Mouse (Mus musculus) CD4-positive, CD25-positive, alpha-beta regulatory T cell, adult 2 months (primary cell): ENCODE data around the gene Coq2.

ENCODE experiments used
- DNase-seq: peaks from one replicate; pipeline ENCODE4 v3.0.0-alpha.2; 2012; ENCODE audit warnings: low read depth, low spot score

The Coq2 gene

DNA sequence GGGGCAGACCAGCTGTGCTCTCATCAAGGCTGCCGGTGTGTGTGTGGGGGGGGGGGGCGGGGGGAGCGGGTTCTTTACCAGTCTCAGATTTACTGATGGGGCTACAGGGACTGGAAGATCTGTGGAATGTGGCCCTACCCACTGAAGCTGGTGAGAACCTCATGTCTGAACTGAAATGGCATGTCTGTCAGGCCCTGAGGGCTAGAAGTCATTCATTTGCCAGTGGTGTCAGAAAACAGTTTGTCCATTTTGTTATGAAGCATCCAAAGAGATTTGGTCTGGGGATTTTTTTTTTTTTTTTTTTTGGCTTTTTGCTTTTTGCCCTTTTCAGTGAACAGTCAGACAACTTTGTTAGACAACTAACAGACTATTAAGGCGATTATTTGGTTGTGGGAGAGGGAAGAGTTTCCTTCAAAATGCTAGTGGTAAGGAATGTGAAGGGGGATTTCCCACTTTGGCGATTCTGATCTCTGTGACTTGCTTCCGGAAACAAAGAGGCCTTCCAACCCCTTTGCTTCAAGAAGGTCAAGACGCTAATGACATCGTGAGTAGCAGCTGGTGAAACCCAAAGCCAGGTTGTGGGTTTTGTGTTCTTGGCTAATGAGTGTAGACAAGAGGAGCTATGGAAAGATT is 52.9 kb downstream of the Coq2 start:
- peak; percentile 53 for DNase-seq

DNA sequence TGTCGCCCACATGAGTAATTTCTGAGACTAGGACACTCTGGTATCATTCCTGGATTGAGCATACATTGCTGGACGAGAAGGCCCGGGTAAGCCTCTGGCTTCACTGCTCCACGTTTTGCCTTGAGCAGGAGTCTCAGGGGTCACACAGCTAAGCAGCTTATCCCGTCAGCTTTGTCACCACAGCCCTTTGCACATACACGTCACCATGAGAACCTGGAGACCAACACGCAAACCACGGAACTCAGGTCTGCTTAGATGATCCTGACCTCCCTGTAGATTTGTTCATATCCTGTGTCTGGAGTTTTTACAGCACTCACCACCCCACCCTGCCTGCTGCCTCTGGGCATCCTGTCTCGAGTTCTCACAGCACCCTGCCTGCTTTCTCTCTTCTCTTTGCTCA is 54.0 kb downstream of the Coq2 start:
- DNase-seq: peak; percentile 61

DNA sequence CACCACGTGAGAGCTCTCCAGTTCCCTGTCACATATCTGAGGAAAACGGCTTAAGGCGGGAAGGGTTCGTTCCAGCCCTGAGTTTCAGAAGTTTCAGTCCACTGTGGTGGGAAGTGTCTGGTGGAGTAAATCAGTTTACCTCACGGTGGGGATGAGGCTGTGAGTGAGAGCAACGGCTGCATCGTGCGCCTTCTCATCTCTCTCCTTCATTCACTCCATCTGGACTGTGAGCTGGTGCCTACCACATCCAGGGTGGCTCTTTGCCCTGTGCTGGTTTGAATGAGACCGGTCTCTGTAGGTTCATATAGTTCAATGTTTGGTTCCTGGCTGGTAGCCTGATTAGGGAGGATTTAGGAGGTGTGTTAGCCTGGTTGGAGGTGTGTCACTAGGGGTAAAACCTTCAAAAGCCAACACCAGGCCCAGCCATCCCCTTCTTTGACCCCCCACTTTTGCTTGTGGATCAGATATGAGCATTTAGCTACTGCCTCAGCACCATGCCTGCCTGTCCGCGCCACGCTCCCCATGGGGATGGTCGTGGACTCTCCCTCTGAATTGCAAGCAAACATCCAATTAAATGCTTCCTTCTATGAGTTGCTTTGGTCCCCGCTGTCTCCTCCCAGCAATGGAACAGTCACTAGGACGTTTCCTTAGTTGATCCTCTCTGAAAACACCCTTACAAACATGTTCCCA is 55.2 kb downstream of the Coq2 start:
- DNase-seq: no peak

DNA sequence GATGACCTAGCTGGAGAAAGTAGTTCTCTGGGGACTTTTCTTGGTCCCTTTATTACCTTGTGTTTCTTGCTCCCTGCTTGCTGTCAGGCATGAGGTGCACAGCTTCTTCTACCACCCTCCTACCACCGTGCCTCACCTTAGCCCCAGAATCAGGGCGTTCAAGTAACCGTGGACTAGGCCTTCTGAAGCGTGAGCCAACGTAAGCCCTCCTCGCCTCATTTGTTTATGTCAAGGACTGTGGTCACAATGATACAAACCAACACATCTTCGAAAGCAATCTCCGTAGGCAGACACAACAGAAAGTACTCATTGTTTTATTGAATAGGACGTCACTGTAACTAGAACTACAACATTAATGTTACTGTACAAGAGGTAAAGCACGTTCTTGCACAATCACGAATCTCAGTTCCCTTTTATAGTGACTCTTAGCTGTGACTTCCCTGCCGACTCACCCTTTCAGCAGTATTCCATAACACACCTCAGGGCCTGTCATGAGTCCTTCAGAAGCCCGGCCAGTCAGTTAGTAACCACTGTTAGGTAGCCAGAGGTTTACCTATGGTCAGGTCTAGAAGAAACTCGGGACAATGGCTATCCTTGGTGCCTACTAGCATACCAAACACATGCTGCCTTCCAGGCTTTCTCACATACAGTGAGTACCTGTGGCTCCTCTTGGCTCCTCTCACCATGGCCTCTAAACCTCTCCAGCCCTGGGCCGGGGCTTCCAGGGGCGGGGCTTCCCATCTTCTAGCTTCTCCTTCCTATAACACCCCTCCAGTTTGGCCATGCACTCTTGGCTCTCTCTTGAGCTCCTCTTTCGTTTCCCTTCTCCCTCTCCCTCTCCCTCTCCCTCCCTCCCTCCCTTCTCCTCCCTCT is 60.8 kb downstream of the Coq2 start:
- DNase-seq: no peak

DNA sequence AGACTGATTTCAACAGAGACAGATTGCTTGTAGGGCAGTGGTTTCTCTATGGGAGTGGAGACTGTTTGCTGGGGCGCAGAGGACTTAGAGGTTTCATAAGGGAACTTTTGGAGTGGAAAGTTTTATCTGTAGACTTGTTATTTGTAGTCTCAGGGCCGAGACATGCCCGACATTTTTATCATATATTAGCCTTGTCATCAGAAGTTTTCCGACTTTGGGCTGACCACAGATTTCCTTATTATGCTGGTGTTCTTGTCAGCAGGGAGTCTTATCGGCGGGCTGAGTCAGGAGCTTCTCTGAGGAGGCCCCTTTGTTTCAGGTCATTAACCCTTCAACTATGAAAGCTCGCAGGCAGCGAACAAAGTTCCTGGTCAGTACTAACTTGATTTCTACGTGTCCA is 67.1 kb downstream of the Coq2 start:
- no peak for DNase-seq

DNA sequence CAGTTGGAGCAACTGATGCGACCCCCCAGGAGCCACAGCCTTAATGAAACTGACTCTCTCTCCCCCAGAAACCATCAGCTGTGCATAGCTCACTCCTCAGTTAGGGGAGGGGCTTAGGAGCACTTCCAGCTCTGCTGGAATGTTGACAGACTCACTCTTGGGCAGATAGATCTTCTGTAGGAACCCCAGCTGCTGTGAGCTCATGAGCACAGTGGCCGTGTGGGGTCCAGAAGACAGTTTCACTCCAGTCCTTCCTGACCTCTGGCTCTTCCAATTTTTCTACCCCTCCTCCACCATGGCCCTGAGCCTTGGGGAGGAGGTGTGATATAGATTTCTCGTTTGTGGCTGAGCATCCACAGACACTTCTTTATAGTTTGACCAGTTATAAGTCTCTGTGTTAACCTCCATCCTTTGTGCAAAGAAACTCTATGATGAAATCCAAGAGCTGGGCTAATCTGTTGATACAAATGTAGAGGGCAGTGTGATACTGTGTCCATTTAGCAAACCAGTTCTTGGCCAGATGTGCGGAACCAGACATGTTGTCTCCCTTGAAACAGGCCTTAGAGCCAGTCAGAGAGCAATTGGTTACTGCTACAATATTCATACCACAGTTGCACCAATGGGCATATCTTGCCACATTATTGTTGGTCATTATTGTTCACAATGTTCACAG is 67.7 kb downstream of the Coq2 start:
- no peak for DNase-seq

DNA sequence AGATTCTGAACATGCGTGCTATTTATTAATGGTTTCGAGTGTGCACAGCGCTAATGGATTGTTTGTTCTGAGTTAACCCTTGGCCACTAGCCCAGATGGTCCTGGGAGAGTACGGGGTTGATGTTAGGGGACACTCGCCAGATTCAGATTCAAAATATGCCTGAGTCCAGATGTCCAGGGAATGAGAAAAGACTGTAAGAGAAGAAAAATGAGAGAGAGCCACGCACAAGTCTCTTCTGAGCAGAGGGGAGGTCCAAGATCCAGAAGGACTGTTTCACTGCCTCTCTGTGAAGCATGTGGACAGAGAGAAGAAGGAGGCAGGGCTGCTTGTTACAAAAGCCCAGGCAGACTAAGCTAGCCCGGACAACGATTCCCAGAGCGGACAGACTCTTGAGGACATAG is 69.1 kb downstream of the Coq2 start:
- no peak for DNase-seq
